Mouse (Mus musculus) forebrain, embryonic 15.5 days (tissue): ENCODE measurements around the gene Nfat5. TPM values are rescaled to one million over a fixed set of nuclear protein-coding genes. Genes with fewer than 3 reads are reported as not detected.

ENCODE experiments used
- ATAC-seq: fragments of 200-750 bp; cut with Nextera tagmentation; replicated peaks from 2 replicates; pipeline ENCODE4 v1.8.0; 2017; ENCODE audit warnings: mild to moderate bottlenecking, moderate TSS enrichment, moderate library complexity
- H3K27ac ChIP-seq: fragments of 300-500 bp; sonication (generic); replicated peaks from 2 replicates; pipeline ENCODE4 v1.5.1; 2015; ENCODE audit warnings: mild to moderate bottlenecking, inconsistent platforms
- H3K27me3 ChIP-seq: fragments of 300-500 bp; sonication (generic); 2 replicates; pipeline ENCODE4 v1.6.1; 2015; ENCODE audit warnings: inconsistent platforms
- H3K36me3 ChIP-seq: fragments of 300-500 bp; sonication (generic); 2 replicates; pipeline ENCODE4 v1.6.1; 2015; ENCODE audit warnings: mild to moderate bottlenecking, inconsistent platforms
- H3K4me1 ChIP-seq: fragments of 300-500 bp; sonication (generic); 2 replicates; pipeline ENCODE4 v1.6.1; 2015; ENCODE audit warnings: inconsistent platforms
- H3K4me2 ChIP-seq: fragments of 300-500 bp; sonication (generic); replicated peaks from 2 replicates; pipeline ENCODE4 v1.6.1; 2015; ENCODE audit warnings: mild to moderate bottlenecking, inconsistent platforms
- H3K4me3 ChIP-seq: fragments of 300-500 bp; sonication (generic); 2 replicates; pipeline ENCODE4 v1.5.1; 2015; ENCODE audit warnings: mild to moderate bottlenecking, inconsistent platforms
- H3K9ac ChIP-seq: fragments of 300-500 bp; sonication (generic); replicated peaks from 2 replicates; pipeline ENCODE4 v1.6.1; 2015; ENCODE audit warnings: mild to moderate bottlenecking, inconsistent platforms
- H3K9me3 ChIP-seq: fragments of 300-500 bp; sonication (generic); 2 replicates; pipeline ENCODE4 v1.6.1; 2016; ENCODE audit warnings: inconsistent platforms
- WGBS: fragments of 180-500 bp; shearing (Covaris S2); methylation state at CpG from one replicate; pipeline ENCODE4 v1.1.7; 2015; ENCODE audit warnings: mixed read lengths; 5-methylcytosine and 5-hydroxymethylcytosine counted together
- polyA plus RNA-seq: library from polyadenylated mRNA; unstranded; fragments of >200 nt; fragmentation: Nextera tagmentation; extraction: Ambion mirVana; gene quantifications from 2 replicates; pipeline ENCODE4 v1.2.1, GENCODE M21; 2015

Gene Nfat5
- polyA plus RNA-seq, 1 experiment from 2014 or later, result 10.2 TPM

- peaks cover 20% of the 10 kb centered on the region for H3K36me3 ChIP-seq
- H3K4me1 ChIP-seq, result peaks cover 12% of the 10 kb centered on the region
- no peaks in the 10 kb centered on the region for H3K9me3 ChIP-seq
- H3K27ac ChIP-seq, result no peak overlapping the region
- H3K4me2 ChIP-seq, result no peak overlapping the region
- no peak for ATAC-seq
- H3K4me3 ChIP-seq, result no peak overlapping the region
- H3K27me3 ChIP-seq, result no peaks in the 10 kb centered on the region
- H3K9ac ChIP-seq, result no peak overlapping the region
- WGBS, result 63% methylated on average over 3 of the region's 3 CpGs
Measured at GRCm38 (mm10) chr8:107405935-107406334, 112.7 kb downstream of the Nfat5 start.

GRCm38 (mm10) chr8:107411391-107411790 is 118.1 kb downstream of the Nfat5 start:
- 76% methylated on average over 4 of the region's 4 CpGs for WGBS
- no peaks in the 10 kb centered on the region for H3K9me3 ChIP-seq
- H3K36me3 ChIP-seq, result peaks cover 73% of the 10 kb centered on the region
- H3K4me3 ChIP-seq, result no peak overlapping the region
- H3K4me1 ChIP-seq, result no peaks in the 10 kb centered on the region
- ATAC-seq, result no peak
- no peak overlapping the region for H3K4me2 ChIP-seq
- no peak overlapping the region for H3K9ac ChIP-seq
- no peak overlapping the region for H3K27ac ChIP-seq
- no peaks in the 10 kb centered on the region for H3K27me3 ChIP-seq

GRCm38 (mm10) chr8:107412552-107412951 is 119.3 kb downstream of the Nfat5 start:
- H3K9me3 ChIP-seq, result no peaks in the 10 kb centered on the region
- H3K9ac ChIP-seq, result no peak overlapping the region
- no peak for ATAC-seq
- peaks cover 83% of the 10 kb centered on the region for H3K36me3 ChIP-seq
- H3K4me1 ChIP-seq, result no peaks in the 10 kb centered on the region
- no peaks in the 10 kb centered on the region for H3K27me3 ChIP-seq
- H3K27ac ChIP-seq, result no peak overlapping the region
- 88% methylated on average over 8 of the region's 8 CpGs for WGBS
- H3K4me2 ChIP-seq, result no peak overlapping the region
- no peak overlapping the region for H3K4me3 ChIP-seq

- Histone ChIP-seq H3K27me3 (no peaks in the 10 kb centered on the region), H3K4me3 (no peak overlapping the region), H3K36me3 (peaks cover 95% of the 10 kb centered on the region), H3K27ac (no peak overlapping the region), H3K9ac (no peak overlapping the region), H3K4me1 (no peaks in the 10 kb centered on the region), H3K9me3 (no peaks in the 10 kb centered on the region), H3K4me2 (no peak overlapping the region)
- 94% methylated on average over 10 of the region's 10 CpGs for WGBS
- no peak for ATAC-seq
Measured at GRCm38 (mm10) chr8:107413881-107414280, 120.6 kb downstream of the Nfat5 start.

GRCm38 (mm10) chr8:107417001-107417400 is 123.7 kb downstream of the Nfat5 start:
- Histone ChIP-seq H3K27me3 (no peaks in the 10 kb centered on the region), H3K36me3 (peaks cover 91% of the 10 kb centered on the region), H3K9me3 (no peaks in the 10 kb centered on the region), H3K4me1 (no peaks in the 10 kb centered on the region; the same call in 1 of the 2 replicates), H3K9ac (no peak overlapping the region), H3K4me3 (no peak overlapping the region), H3K4me2 (no peak overlapping the region), H3K27ac (no peak overlapping the region)
- ATAC-seq, result no peak
- WGBS, result 86% methylated on average over 12 of the region's 12 CpGs

GRCm38 (mm10) chr8:107424176-107424575 is 130.9 kb downstream of the Nfat5 start:
- H3K4me3 ChIP-seq, result peak overlapping the region; percentile 63
- H3K4me1 ChIP-seq, result peaks cover 21% of the 10 kb centered on the region
- peaks cover 25% of the 10 kb centered on the region for H3K36me3 ChIP-seq
- peak overlapping the region; percentile 73 for H3K9ac ChIP-seq
- no peaks in the 10 kb centered on the region for H3K27me3 ChIP-seq
- H3K27ac ChIP-seq, result peak overlapping the region; percentile 58
- WGBS, result 36% methylated on average over 9 of the region's 9 CpGs
- H3K4me2 ChIP-seq, result peak overlapping the region; percentile 57
- ATAC-seq, result peak; percentile 9; the same call in 1 of the 2 replicates
- no peaks in the 10 kb centered on the region for H3K9me3 ChIP-seq

GRCm38 (mm10) chr8:107424597-107425229 is 131.4 kb downstream of the Nfat5 start, which contains the start of gene Nob1:
TSS of gene Nob1 (minus strand) at chr8:107425051.
- peak within 1 kb of the TSS; percentile 58 for H3K27ac ChIP-seq
- peaks cover 21% of the 10 kb centered on the region for H3K4me1 ChIP-seq
- H3K9ac ChIP-seq, result peak within 1 kb of the TSS; percentile 73
- peaks cover 20% of the 10 kb centered on the region for H3K36me3 ChIP-seq
- ATAC-seq, result peak; percentile 100
- H3K27me3 ChIP-seq, result no peaks in the 10 kb centered on the region
- no peaks in the 10 kb centered on the region for H3K9me3 ChIP-seq
- under 1% methylated on average over 50 of the region's 50 CpGs for WGBS
- peak within 1 kb of the TSS; percentile 63 for H3K4me3 ChIP-seq
- H3K4me2 ChIP-seq, result peak within 1 kb of the TSS; percentile 57

- WGBS, result 49% methylated on average over 8 of the region's 8 CpGs
- Histone ChIP-seq H3K4me3 (peak overlapping the region; percentile 63; the same call in 1 of the 2 replicates), H3K27me3 (no peaks in the 10 kb centered on the region), H3K27ac (no peak overlapping the region), H3K4me2 (peak overlapping the region; percentile 57; the same call in 1 of the 2 replicates), H3K4me1 (peaks cover 21% of the 10 kb centered on the region), H3K9me3 (no peaks in the 10 kb centered on the region), H3K36me3 (peaks cover 15% of the 10 kb centered on the region), H3K9ac (no peak overlapping the region)
- ATAC-seq, result 0 out of 2 replicates have a peak, but pooled peaks have one; percentile 4
Measured at GRCm38 (mm10) chr8:107425230-107425597, 131.9 kb downstream of the Nfat5 start.

Other genes starting within 250 kb of the Nfat5 start
- 37.9 and 38.7 TPM in 2 replicates for gene Pdf, start 244.9 kb upstream of the Nfat5 start, polyA plus RNA-seq
- gene Cog8, start 236.8 kb upstream of the Nfat5 start, polyA plus RNA-seq, result 42.2 and 45.7 TPM in 2 replicates
- 81.0 and 84.1 TPM in 2 replicates for gene Nip7, start 236.6 kb upstream of the Nfat5 start, polyA plus RNA-seq
- gene Tmed6, start 227.8 kb upstream of the Nfat5 start, polyA plus RNA-seq, result not detected in 2 replicates
- 22.8 and 26.1 TPM in 2 replicates for gene Terf2, start 196.9 kb upstream of the Nfat5 start, polyA plus RNA-seq
- 103 and 105 TPM in 2 replicates for gene Cyb5b, start 142.8 kb upstream of the Nfat5 start, polyA plus RNA-seq
- gene Nqo1, start 109.7 kb downstream of the Nfat5 start, polyA plus RNA-seq, result 3.9 and 4.0 TPM in 2 replicates
- 79.6 and 85.8 TPM in 2 replicates for gene Nob1, start 131.6 kb downstream of the Nfat5 start, polyA plus RNA-seq
- 39.4 and 41.5 TPM in 2 replicates for gene Wwp2, start 142.9 kb downstream of the Nfat5 start, polyA plus RNA-seq